Mouse (Mus musculus) lung, adult 2 months (tissue): ENCODE measurements around the gene Lsr. TPM values are rescaled to one million over a fixed set of nuclear protein-coding genes. Genes with fewer than 3 reads are reported as not detected.

Experiments used
- DNase-seq: peaks from one replicate; pipeline ENCODE4 v3.0.0; 2022
- H3K4me1 ChIP-seq: fragments of 200-500 bp; 2 replicates; pipeline ENCODE4 v1.6.1; 2011; ENCODE audit warnings: low read length; ENCODE audit not compliant: control insufficient read depth, insufficient read depth
- H3K4me3 ChIP-seq: fragments of 200-500 bp; replicated peaks from 2 replicates; pipeline ENCODE3; 2011; ENCODE audit warnings: low read depth, mild to moderate bottlenecking, control low read depth, low read length; ENCODE audit errors: extremely low read depth
- CTCF ChIP-seq: fragments of 200-500 bp; IDR thresholded peaks from 2 replicates; pipeline ENCODE4 v1.5.1; 2011; ENCODE audit warnings: mild to moderate bottlenecking, low read length, control low read depth; ENCODE audit not compliant: insufficient read depth
- POLR2A ChIP-seq: fragments of 200-500 bp; IDR thresholded peaks from 2 replicates; pipeline ENCODE4 v1.6.1; 2011; ENCODE audit warnings: low read depth, mild to moderate bottlenecking, control low read depth, low read length, borderline replicate concordance; ENCODE audit errors: extremely low read depth
- WGBS: fragments of 180-500 bp; shearing (Covaris S2); methylation state at CpG from one replicate; pipeline ENCODE4 v1.1.7; 2018; 5-methylcytosine and 5-hydroxymethylcytosine counted together
- polyA plus RNA-seq: library from polyadenylated mRNA; depleted of rRNA; stranded (reverse); fragments of >200 nt; gene quantifications from 2 replicates; pipeline ENCODE4 v1.2.3, GENCODE M21; 2012

The Lsr gene
- polyA plus RNA-seq, 1 experiment: 93.0 TPM

DNA sequence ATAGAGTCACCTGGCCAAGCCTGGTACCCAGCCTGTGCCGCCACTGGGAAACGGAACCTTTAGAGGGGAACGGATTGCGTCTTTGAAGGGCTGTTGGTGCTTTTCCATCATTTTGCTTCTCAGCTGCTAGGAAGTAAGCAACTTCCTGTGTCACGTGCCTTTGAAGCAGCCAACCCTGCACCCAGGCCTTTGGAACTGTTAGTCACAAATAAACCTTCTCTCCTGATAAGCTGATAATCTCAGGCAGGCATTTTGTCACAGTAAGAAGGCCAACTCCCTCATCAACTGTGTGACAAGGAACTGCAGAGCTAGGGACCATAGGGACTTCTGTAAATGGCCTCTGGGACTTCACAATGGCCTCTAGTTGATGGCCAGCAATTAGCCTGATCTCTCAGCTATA, 18.9 kb upstream of the Lsr start:
- 47% methylated on average over 5 of the region's 5 CpGs for WGBS
- TF ChIP-seq POLR2A (no peak), CTCF (no peak)
- H3K4me3 ChIP-seq: no peak overlapping the region
- no peaks in the 10 kb centered on the region for H3K4me1 ChIP-seq
- no peak for DNase-seq

DNA sequence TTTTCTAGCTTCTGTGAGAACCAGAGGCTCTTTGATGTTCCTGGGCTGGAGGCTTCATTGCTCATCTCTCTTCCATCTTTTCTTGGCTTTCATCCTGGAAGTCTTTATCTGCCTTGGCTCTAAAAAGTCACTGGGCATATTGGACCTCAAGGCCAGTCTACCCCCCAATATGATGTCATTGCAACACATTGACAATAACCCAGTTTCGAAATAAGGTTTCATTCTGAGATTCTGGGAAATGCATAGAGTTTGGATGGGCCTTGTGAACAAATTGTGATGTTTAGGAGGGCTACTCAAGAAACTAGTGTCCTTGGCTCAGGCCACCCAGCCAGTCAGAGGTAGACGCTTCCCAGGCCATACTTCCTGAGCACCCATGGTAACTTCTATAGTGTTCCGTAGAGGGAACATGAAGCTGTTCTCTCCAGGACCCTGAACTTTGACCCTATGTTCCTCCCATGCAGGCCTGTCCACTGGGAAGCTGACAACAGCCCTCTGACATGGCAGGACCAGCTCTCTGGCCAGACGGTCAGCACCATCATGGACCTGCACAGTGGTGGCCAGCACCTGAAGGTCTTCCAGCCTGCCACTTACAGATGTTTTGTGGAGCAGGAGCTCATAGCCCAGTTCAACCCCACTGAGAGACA, 15.4 kb upstream of the Lsr start:
- DNase-seq: no peak
- H3K4me1 ChIP-seq: no peaks in the 10 kb centered on the region
- 89% methylated on average over 4 of the region's 4 CpGs for WGBS
- no peak overlapping the region for H3K4me3 ChIP-seq
- TF ChIP-seq POLR2A (no peak), CTCF (no peak)

DNA sequence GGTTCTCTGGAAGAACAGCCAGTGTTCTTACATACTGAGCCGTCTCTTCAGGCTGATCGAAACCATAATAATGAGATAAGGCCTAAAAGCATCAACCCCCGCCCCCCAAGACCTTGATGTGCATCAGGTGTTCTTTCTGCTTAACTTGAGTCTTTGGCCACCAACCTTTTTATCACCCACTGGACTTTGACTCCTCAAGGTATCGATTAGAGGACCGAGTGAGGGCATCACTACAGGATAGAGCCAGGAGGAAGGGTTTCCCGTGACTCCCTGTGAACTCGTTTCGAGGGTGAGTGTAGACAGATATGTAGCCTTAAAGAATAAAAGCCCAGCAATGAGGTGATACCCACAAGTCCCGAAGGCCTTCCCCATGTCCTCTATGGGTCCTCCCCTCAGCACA, 12.1 kb upstream of the Lsr start:
- DNase-seq: no peak
- WGBS: 87% methylated on average over 9 of the region's 9 CpGs
- TF ChIP-seq CTCF: no peak
- TF ChIP-seq POLR2A: no peak
- Histone ChIP-seq H3K4me3 (no peak overlapping the region), H3K4me1 (no peaks in the 10 kb centered on the region)

DNA sequence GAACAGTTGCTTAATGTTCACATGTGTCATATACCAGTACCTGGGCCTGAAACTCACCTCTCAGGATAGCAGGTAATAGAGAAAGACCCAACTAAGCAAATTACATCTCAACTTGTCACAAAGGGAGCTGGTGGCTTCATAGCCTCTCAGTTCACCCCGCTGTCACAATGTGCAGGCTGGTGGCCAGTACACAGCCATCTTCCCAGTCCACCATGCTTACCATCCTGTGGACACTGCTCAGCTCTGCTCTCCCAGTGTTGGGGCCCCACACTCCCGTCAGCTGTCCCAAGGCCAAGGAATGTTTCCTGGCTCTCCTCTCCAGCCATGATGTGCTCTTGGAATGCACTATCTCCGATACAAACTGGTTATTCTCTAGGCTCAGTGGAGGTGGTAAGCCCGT, 8.4 kb upstream of the Lsr start:
- TF ChIP-seq POLR2A (no peak), CTCF (no peak)
- no peak for DNase-seq
- WGBS: 92% methylated on average over 4 of the region's 4 CpGs
- Histone ChIP-seq H3K4me3 (no peak overlapping the region), H3K4me1 (no peaks in the 10 kb centered on the region)

DNA sequence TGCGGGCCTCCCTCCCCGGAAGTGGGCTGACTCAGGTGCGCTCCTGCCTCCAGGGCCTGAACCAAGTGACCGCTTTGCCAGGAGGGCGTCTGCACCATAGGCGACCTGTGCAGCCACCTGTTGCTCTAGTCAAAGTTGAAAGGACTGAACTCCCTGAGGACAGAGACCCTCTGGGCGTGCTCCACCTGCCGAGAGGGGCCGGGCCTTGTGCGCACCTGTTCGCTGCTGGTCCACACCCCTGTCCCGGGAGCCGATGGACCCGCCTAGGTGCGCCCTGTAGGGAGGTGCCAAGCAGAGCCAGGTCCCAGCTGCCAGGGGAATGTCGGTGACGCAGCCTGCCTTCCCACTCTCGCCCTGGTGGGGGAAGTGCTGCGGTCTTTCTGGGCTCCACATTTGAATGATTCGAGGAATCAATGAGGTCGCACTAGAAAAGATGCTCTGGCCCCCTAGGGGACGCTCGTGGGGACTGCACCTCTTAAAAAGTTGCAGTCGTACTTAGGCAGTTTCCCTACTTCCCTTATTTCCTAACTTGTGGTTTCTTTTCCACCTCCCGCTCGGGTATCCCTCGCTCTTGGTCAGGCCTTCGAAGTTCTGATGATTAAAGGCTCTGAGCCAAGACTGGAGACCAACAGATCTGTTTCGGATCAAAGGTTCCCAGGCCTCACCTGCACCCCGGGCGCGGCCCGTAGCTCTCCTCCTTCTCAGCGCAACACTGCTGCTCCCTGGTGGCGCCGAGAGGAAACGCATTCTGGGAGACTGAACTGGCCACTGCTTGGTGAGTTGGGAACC, 431 bp upstream of the Lsr start, which contains the start of gene Fam187b:
Gene Fam187b (plus strand): TSS at position 290 of the 789 bp plus-strand sequence.
- WGBS: under 1% methylated on average over 37 of the region's 37 CpGs
- TF ChIP-seq POLR2A (peak; percentile 68; the same call in 1 of the 2 replicates), CTCF (peak; percentile 90)
- H3K4me1 ChIP-seq: no peaks in the 10 kb centered on the region
- H3K4me3 ChIP-seq: peak within 1 kb of the TSS; percentile 74
- DNase-seq: peak; percentile 90

DNA sequence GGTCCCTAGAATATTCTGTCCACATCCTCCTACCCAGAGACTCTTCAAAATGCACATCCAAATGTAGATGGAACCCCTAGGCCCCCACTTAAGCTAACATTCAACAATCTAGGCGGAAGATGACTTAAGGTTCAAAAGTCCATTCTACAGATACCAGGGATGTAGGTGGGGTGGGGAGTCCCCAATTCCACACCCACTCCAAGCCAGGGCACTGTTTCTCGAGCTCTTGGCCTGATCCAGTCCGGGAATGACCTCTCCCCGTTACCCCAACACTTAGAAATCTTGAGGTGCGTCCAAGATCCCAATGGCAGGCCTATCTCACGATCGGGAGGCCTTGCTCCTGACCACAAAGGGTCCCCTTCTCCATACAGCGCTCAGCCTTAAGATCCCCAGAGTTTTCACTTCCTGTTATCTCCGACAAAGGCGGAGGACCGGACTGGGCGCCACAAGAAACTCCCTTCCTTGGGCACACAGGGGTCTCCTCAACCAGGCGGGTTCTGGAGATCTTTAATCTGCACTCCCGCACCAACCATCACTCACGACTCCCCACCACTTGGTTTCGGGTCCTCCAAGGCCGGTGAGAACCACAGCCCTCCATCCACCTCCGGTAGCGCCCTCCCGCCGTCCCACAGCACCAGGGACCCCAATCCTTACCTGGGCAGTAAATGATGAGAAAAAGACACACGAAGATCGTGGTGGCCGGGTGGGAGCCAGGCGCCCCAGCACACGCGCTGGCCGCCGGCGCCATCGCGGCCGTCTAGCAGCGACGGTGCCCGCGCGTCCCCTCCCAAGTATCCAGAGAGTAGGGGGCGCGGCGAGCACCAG, 626 bp downstream of the Lsr start:
- Histone ChIP-seq H3K4me1 (no peaks in the 10 kb centered on the region), H3K4me3 (peak overlapping the region; percentile 67)
- no peak for DNase-seq
- 15% methylated on average over 41 of the region's 41 CpGs for WGBS
- TF ChIP-seq CTCF (no peak), POLR2A (no peak)

DNA sequence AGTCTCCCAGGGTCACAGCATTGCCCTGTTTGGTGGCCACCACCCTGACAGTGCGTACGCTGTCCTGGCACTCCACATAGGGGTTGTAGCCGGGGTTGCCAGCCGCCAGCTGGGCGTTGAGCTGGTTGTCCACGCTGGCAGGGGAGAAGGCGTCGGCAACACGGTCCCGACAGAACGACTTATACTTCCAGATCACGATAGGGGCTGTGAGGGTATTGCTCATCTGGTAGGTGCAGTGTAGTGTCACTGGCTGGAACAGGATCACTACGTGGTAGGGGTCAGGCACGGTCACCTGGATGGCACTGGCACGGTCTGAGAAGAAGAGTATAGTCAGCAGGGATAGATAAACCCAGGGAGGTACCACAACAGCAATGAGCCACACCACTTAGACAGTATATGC, 1.4 kb downstream of the Lsr start:
- TF ChIP-seq POLR2A (no peak), CTCF (no peak)
- no peaks in the 10 kb centered on the region for H3K4me1 ChIP-seq
- H3K4me3 ChIP-seq: no peak overlapping the region
- WGBS: 73% methylated on average over 15 of the region's 15 CpGs
- DNase-seq: no peak

DNA sequence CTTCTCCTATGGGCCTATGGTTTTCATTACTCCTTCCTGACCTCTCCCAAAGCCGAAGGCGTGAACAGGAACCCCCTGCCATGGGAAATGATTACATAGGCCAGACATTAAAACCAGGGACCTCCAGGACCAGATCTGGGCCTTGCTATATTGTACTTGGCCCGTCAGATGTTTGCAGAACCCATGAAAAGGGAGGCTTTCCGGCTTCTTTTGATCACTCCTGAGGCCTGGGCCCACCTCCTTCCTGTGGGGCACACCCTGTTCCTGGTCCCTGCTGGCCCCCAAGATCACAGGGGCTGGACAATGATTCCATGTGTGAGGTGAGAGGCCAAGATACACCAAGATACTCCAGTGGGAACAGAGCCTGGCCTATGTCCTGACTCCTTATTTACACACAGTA, 4.1 kb downstream of the Lsr start:
- no peak overlapping the region for H3K4me3 ChIP-seq
- TF ChIP-seq CTCF (no peak), POLR2A (no peak)
- 60% methylated on average over 4 of the region's 4 CpGs for WGBS
- H3K4me1 ChIP-seq: no peaks in the 10 kb centered on the region
- DNase-seq: no peak

DNA sequence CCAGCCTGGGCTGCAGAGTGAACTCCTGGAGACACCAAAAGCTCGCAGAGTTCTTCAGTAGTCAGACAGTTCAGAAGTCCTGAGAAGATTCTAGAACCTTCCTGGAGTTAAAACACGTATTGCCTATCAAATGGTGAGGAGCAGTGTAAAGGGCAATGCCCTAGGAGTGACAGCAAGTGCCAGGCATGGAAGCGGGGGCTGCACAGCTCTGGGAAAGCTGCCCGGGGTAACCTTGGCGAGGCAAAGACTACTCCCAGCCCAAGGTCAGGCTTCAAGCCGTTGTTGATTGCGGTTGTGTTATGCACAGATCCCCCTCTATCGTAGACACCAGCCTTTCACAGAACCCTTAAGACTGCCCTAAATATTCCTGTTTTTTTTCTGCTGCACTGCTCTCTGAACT, 4.7 kb downstream of the Lsr start:
- Histone ChIP-seq H3K4me1 (no peaks in the 10 kb centered on the region), H3K4me3 (no peak overlapping the region)
- no peak for TF ChIP-seq POLR2A
- WGBS: 92% methylated on average over 8 of the region's 8 CpGs
- no peak for DNase-seq

DNA sequence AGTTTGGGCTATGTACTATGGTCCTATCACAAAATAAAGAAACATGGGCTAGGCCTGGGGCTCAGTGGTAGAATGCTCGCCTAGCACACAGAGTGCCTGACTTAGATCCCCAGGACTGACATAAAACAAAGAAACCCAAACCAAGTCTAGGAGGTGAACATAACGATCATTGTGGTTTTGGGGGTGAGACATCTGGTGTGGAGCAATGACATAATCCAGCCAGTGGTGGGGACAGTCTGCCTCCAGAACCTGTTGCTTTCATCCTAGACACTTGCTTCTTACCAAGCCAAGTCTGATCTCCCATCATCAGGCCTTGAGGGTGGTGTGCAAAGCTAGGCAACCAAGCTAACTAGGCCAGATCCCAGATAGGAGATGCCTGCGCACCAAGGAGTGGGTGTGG, 6.6 kb downstream of the Lsr start:
- no peak for DNase-seq
- TF ChIP-seq CTCF (no peak), POLR2A (no peak)
- Histone ChIP-seq H3K4me1 (no peaks in the 10 kb centered on the region), H3K4me3 (no peak overlapping the region)
- 65% methylated on average over 3 of the region's 3 CpGs for WGBS
